Comparison of ENCODE assay signal across 8 mouse cellular contexts in the genomic region with DNA sequence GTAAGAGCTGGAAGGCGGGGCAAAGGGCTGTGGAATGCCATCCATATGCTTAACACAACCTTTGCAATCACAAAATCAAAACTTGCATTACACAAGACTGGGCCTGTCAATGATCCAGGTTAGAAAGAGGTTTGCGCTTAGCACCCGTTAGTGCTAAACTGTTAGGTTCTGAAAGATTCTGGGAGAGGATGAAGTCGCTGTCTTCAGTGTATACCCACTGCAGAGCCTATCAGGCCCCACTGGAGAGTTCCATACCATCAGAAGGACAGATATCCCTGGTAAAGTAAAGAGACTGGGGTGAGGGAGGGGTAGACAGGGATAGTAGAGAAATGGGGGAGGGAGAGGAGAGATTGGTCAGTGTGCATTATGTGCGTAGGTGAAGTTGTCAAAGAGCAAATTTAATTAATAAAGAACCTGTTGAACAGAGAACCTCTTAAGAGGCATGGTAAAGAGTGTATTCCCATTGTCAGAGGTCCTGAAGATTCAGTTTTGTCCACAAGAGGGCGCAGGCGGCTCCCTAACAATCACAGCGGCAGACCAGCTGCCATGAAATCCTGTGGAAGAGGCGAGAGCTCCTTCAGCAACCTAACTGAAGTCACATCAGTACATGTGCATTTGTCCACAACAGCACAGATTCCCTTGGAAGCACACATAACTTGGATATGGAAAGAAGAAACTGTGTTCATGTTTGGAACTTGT. TPM values are rescaled to one million over a fixed set of nuclear protein-coding genes. Genes with fewer than 3 reads are reported as not detected.
A peak's percentile ranks its signal among the peaks of the same experiment; 100 is the strongest.
DNase-seq lines count a peak whose midpoint lies in the region; ATAC-seq and TF ChIP-seq lines count a peak whose summit lies in the region.

No protein-coding gene starts in this region.

- no peaks in the 10 kb centered on the region for H3K4me1 ChIP-seq in embryonic facial prominence, embryonic 12.5 days
- H3K4me1 ChIP-seq in kidney, adult 2 months (ENCODE audit: control insufficient read depth, insufficient read depth, low read length), result no peaks in the 10 kb centered on the region
- H3K4me1 ChIP-seq in limb, embryonic 10.5 days, result no peaks in the 10 kb centered on the region

- WGBS in embryonic facial prominence, embryonic 12.5 days, result 29% methylated on average over 9 of the region's 9 CpGs
- 31% methylated on average over 9 of the region's 9 CpGs for WGBS in kidney, adult 2 months
- WGBS in limb, embryonic 10.5 days, result 33% methylated on average over 9 of the region's 9 CpGs

- H3K27ac ChIP-seq in embryonic facial prominence, embryonic 12.5 days, result no peak overlapping the region
- no peak overlapping the region for H3K27ac ChIP-seq in kidney, adult 2 months (ENCODE audit: insufficient read depth, low read depth, low read length)
- H3K27ac ChIP-seq in limb, embryonic 10.5 days, result no peak overlapping the region

- no peaks in the 10 kb centered on the region for H3K9me3 ChIP-seq in embryonic facial prominence, embryonic 12.5 days
- H3K9me3 ChIP-seq in limb, embryonic 10.5 days (replicated peaks), result no peaks in the 10 kb centered on the region

- no peak overlapping the region for H3K9ac ChIP-seq in embryonic facial prominence, embryonic 12.5 days

- no peak for TF ChIP-seq POLR2A in kidney, adult 2 months (IDR thresholded peaks at IDR 0.05; ENCODE audit: low read depth, low read length)

- peak; percentile 79 for DNase-seq in A20 (ENCODE audit: low read depth, low spot score)
- peak; percentile 84 to 88 for DNase-seq in adrenal gland, postnatal 36 days
- peak; percentile 69 to 92 for DNase-seq in heart, adult 18-20 months
- peak; percentile 87 for DNase-seq in kidney, adult 2 months
- DNase-seq in limb, embryonic 10.5 days (ENCODE audit: low spot score), result peak; percentile 89
- DNase-seq in monocyte, adult 2 months (ENCODE audit: low read depth in 1 of 2, low spot score in 2 of 2), result peak; percentile 30 to 40
- DNase-seq in spleen, postnatal 10 days (ENCODE audit: low spot score in 2 of 2), result peak; percentile 65 to 85

- peak; percentile 87 for TF ChIP-seq CTCF in kidney, adult 2 months (conservative IDR thresholded peaks at IDR 0.05; ENCODE audit: insufficient read depth, insufficient read length, low read depth, low read length)

- no peak overlapping the region for H3K4me2 ChIP-seq in embryonic facial prominence, embryonic 12.5 days (replicated peaks)

- H3K4me3 ChIP-seq in embryonic facial prominence, embryonic 12.5 days, result no peak overlapping the region
- no peak overlapping the region for H3K4me3 ChIP-seq in kidney, adult 2 months (ENCODE audit: insufficient read depth, low read depth, low read length)
- H3K4me3 ChIP-seq in limb, embryonic 10.5 days, result no peak overlapping the region

- H3K36me3 ChIP-seq in embryonic facial prominence, embryonic 12.5 days, result no peaks in the 10 kb centered on the region
- H3K36me3 ChIP-seq in kidney, adult 2 months (ENCODE audit: control insufficient read depth, insufficient read depth, low read length), result no peaks in the 10 kb centered on the region
- H3K36me3 ChIP-seq in limb, embryonic 10.5 days, result no peaks in the 10 kb centered on the region

- peak; percentile 67; the same call in 1 of the 2 replicates for ATAC-seq in embryonic facial prominence, embryonic 12.5 days (ENCODE audit: insufficient number of reproducible peaks, insufficient read depth, low FRiP score, low TSS enrichment)

- H3K27me3 ChIP-seq in embryonic facial prominence, embryonic 12.5 days, result no peaks in the 10 kb centered on the region
- H3K27me3 ChIP-seq in kidney, adult 2 months (replicated peaks; ENCODE audit: control insufficient read depth, insufficient read depth, low read length), result no peaks in the 10 kb centered on the region
- H3K27me3 ChIP-seq in limb, embryonic 10.5 days (ENCODE audit: low read depth, poor library complexity, severe bottlenecking), result no peaks in the 10 kb centered on the region

RNA-seq across cellular contexts. Expression of gene Smarca5, which starts 13.9 kb away (rescaled TPM):
- 10 to 100 TPM; 72.1 to 77.6 TPM for total RNA-seq in adrenal gland, postnatal 36 days (2021)
- polyA plus RNA-seq in embryonic facial prominence, embryonic 12.5 days (2016; fragmentation: Nextera tagmentation; extraction: Ambion mirVana), result 122 and 130 TPM in 2 replicates
- total RNA-seq in heart, adult 18-20 months (2021), result 10 to 100 TPM; 37.1 to 38.0 TPM
- polyA plus RNA-seq in kidney, adult 2 months (2012; rRNA removed), result 3.9 and 4.5 TPM in 2 replicates
- polyA plus RNA-seq in limb, embryonic 10.5 days (2016; fragmentation: Nextera tagmentation; extraction: Ambion mirVana), result 98.8 and 110 TPM in 2 replicates

Comparison
In these comparisons a context has a peak if more than half of its experiments do, and no peak if none do; other contexts are left out.
1. DNase-seq: peak in every context shown above with its lines; median percentile 89 in limb, embryonic 10.5 days; 87 in kidney, adult 2 months; 86 in adrenal gland, postnatal 36 days; 80 in heart, adult 18-20 months; 79 in A20; 75 in spleen, postnatal 10 days; 35 in monocyte, adult 2 months.
2. RNA of gene Smarca5, which starts 13.9 kb away (polyA plus RNA-seq): 122 to 130 TPM in embryonic facial prominence, embryonic 12.5 days and 98.8 to 110 TPM in limb, embryonic 10.5 days; 3.9 to 4.5 TPM in kidney, adult 2 months; every median in the first group is over 10 times any median in the second.